Mouse (Mus musculus): ENCODE results near the gene Cmtr2. TPM values are rescaled to one million over a fixed set of nuclear protein-coding genes. Genes with fewer than 3 reads are reported as not detected.

The Cmtr2 gene
- total RNA-seq, 2 experiments from 2014 or later: 6.5 to 7.8 TPM

DNA sequence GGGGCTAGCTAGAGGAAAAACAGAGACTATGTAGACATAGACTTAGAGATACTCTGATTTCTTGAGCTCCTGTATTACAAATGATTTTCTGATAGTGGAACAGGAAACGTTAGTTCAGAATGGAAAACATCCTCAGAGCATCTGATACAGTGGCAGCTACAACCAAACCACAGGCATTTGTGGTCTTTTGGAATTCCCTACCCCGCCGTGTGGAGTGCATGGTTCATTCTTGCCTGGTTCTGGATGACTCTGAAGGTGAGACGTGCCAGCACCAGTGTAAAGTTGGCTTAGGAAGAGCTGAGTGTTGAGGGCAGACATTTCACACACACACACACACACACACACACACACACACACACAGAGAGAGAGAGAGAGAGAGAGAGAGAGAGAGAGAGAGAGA lies 38.5 kb downstream of the Cmtr2 start:
- no peak for DNase-seq

DNA sequence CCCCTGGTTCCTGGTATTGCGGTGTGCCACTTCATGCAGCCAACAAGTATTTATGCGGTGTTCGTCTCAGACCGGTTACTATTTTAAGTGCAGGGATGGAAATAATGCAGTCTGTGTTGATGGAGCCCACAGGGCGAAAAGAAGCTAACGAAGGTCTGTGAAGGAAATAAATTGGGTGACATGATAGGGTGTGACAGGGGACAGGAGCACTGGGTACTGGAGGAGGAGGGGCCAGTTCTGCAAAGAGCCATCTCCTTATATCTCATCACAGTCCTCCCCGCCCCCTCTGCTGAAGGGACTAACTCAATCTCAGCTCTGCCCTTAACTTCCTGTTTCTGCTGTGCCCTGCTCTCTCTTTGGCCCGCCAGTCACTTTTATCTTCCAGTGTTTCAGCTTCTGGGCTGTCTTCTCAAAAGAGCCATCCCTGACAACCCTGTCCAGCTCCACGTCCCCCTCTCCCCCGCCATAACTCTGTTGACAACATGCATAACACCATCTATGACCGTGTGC lies 50.4 kb downstream of the Cmtr2 start:
- no peak for DNase-seq

DNA sequence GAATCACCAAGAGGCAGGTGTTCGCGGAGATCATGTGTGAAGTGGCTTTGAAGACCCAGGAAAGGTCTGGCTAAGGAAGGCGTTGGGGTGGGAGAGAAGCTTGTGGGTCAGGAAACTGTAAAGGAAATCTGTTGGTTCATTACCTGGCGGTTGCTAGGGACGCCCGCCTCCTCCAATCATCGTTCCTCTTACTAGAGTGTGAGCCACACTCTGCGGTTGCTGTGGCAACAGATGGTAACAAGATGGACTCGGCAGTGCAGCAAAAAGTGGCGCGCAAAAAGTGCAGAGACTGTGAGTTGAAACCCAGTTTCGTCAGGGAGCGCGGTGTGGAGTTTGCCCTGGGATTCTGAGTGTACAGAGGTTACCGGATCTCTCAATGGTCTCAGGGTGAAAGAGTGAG lies 51.3 kb downstream of the Cmtr2 start, which contains the start of gene Hydin:
Hydin (plus strand) TSS at position 237 of the 400 bp plus-strand sequence.
- peak; percentile 78 for DNase-seq

DNA sequence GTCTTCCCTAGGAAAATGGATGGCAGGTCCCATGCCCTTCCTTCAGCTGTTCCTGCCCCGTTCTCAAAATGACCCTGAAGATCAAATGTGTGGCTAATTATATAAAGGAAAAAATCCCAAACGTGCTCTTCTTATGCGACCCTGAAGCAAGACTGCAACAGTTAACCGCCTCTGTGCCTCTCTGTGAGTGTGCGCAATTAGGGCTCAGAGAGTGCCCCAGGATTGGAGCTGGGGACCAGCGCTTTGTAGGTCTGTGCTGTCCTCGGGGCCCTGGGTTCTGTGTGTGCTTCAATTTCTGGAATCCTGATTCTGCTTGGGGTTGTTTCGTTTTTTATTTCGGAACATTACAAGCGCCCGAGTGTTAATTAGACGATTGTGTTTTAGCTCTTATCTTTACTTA lies 51.8 kb downstream of the Cmtr2 start:
- no peak for DNase-seq

DNA sequence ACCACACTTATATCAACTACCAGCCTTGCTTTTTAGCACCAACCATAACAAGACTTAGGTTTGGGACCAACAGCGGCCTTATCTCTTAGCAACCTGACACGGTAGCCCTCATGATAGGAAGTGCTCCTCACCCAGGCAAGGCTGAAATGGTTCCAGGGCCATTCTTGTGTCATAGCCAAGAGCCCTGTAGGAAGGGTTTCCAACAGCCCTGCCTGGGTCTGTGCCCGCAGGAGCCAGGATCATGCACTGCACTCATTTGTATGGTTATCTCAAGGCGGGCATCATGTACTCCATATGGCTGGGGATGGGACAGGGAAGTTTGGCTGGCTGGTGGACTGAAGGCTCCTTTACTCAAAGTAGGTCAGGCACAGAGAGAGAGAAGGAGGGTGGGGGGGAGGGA lies 55.2 kb downstream of the Cmtr2 start:
- no peak for DNase-seq

DNA sequence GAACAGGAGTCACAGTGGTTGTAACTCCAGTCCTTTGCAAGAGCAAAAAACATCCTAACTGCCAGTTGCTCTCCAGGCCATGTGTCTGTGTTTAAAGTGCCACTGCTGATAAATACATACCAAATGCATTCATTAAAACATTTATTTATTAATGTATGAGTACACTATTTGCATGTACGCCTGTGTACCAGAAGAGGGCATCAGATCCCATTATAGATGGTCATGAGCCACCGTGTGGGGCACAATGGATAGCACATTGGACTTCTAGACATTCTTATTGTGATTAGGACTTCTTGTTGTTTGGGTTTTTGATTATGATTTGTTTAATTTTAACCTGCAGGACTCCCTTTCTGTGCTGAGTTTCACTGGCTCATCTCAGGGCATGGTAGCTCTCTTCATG lies 57.9 kb downstream of the Cmtr2 start:
- DNase-seq: no peak

Other genes starting within 250 kb of the Cmtr2 start
- 10 to 100 TPM in 1 of 2 experiments, 1 to 10 TPM in 1; 8.9 to 35.1 TPM for gene Tat, start 225.2 kb upstream of the Cmtr2 start, total RNA-seq (2021)
- gene Chst4, start 175.9 kb upstream of the Cmtr2 start, total RNA-seq (2021): 1 to 10 TPM; 2.6 to 3.6 TPM
- gene Zfp612, start 135.9 kb upstream of the Cmtr2 start, total RNA-seq (2021): 1 to 10 TPM; 6.4 to 6.7 TPM
- gene Gm21964, start 114.5 kb upstream of the Cmtr2 start, total RNA-seq (2021): not detected
- not detected for gene Gm17720, start 112.9 kb upstream of the Cmtr2 start, total RNA-seq (2021)
- under 1 TPM; 0.21 to 0.24 TPM for gene Calb2, start 47.5 kb upstream of the Cmtr2 start, total RNA-seq (2021)
- under 1 TPM; 0.06 TPM for gene Hydin, start 51.3 kb downstream of the Cmtr2 start, total RNA-seq (2021)